Mouse (Mus musculus): ENCODE measurements around the gene Gm20388. TPM values are rescaled to one million over a fixed set of nuclear protein-coding genes. Genes with fewer than 3 reads are reported as not detected.

The Gm20388 gene
- polyA plus RNA-seq, 1 experiment from 2014 or later: not detected

- H3K9me3 ChIP-seq (ENCODE audit: control insufficient read depth): no peaks in the 10 kb centered on the region
- WGBS: 74% methylated on average over 8 of the region's 8 CpGs
- ATAC-seq: no peak
- no peaks in the 10 kb centered on the region for H3K4me1 ChIP-seq (replicated peaks; ENCODE audit: control insufficient read depth, insufficient read depth, low read length)
- TF ChIP-seq CTCF (IDR thresholded peaks at IDR 0.05; ENCODE audit: low read depth): no peak
- H3K4me3 ChIP-seq (ENCODE audit: low read depth, low read length): no peak overlapping the region
- no peaks in the 10 kb centered on the region for H3K27me3 ChIP-seq (replicated peaks; ENCODE audit: control insufficient read depth, insufficient read depth, low read length)
- no peak overlapping the region for H3K27ac ChIP-seq (ENCODE audit: low read depth, low read length)
- H3K36me3 ChIP-seq (ENCODE audit: control insufficient read depth, insufficient read depth): no peaks in the 10 kb centered on the region
- H3K4me2 ChIP-seq (replicated peaks; ENCODE audit: low read depth): no peak overlapping the region
- no peak overlapping the region for H3K9ac ChIP-seq (ENCODE audit: low read depth, low read length)
These were observed 2010.9 kb downstream of the Gm20388 start for GRCm38 (mm10) chr8:121921582-121921981.

DNA sequence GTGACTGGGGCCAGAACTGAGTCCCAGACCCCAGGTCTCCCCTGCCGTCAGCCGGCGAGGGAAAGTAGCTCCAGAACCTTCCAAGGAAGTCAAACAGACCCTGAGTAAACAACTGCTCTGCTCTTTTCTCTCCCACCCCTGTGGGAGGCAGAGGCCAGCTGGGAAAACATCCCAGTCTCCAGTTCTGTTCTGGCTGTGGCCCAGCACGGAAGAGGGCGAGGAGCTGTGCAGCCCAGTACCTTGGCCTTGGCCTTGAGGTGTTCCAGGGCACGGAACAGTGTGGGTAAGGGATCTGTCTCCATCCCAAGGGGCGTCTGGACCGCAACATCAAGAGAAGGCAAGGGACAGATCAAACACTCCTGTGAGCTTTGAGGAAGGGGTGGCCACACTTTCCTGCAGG is 2011.5 kb downstream of the Gm20388 start:
- TF ChIP-seq CTCF (IDR thresholded peaks at IDR 0.05; ENCODE audit: low read depth): no peak
- Histone ChIP-seq H3K36me3 (ENCODE audit: control insufficient read depth, insufficient read depth) (no peaks in the 10 kb centered on the region), H3K9ac (ENCODE audit: low read depth, low read length) (no peak overlapping the region), H3K9me3 (ENCODE audit: control insufficient read depth) (no peaks in the 10 kb centered on the region), H3K4me3 (ENCODE audit: low read depth, low read length) (no peak overlapping the region), H3K4me2 (replicated peaks; ENCODE audit: low read depth) (peak overlapping the region; percentile 18; the same call in 1 of the 2 replicates), H3K4me1 (replicated peaks; ENCODE audit: control insufficient read depth, insufficient read depth, low read length) (no peaks in the 10 kb centered on the region), H3K27ac (ENCODE audit: low read depth, low read length) (no peak overlapping the region), H3K27me3 (replicated peaks; ENCODE audit: control insufficient read depth, insufficient read depth, low read length) (no peaks in the 10 kb centered on the region)
- ATAC-seq: no peak
- 30% methylated on average over 8 of the region's 8 CpGs for WGBS

DNA sequence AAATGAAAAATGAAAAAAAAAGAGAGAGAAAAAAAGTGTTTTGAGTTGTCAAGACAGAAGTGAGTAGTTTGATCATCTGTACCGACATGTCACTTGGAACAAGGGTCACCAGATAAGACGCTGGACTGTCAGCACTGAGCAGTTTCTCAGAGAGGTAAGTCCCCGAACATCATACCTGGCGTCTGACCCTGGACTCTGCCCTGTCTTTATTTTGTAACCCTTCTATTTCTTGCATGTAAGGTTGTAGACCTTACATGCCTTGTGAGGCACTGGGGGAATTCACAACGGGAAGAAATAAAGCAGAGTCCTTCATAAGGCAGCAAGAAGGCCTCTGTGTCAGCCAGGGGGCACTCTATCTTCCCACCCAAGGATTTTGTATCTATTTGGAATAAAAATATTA is 2014.0 kb downstream of the Gm20388 start:
- Histone ChIP-seq H3K9me3 (ENCODE audit: control insufficient read depth) (no peaks in the 10 kb centered on the region), H3K36me3 (ENCODE audit: control insufficient read depth, insufficient read depth) (no peaks in the 10 kb centered on the region), H3K9ac (ENCODE audit: low read depth, low read length) (no peak overlapping the region), H3K4me1 (replicated peaks; ENCODE audit: control insufficient read depth, insufficient read depth, low read length) (no peaks in the 10 kb centered on the region), H3K27me3 (replicated peaks; ENCODE audit: control insufficient read depth, insufficient read depth, low read length) (no peaks in the 10 kb centered on the region), H3K4me2 (replicated peaks; ENCODE audit: low read depth) (no peak overlapping the region), H3K27ac (ENCODE audit: low read depth, low read length) (no peak overlapping the region), H3K4me3 (ENCODE audit: low read depth, low read length) (no peak overlapping the region)
- no peak for TF ChIP-seq CTCF (IDR thresholded peaks at IDR 0.05; ENCODE audit: low read depth)
- ATAC-seq: peak; percentile 71
- 52% methylated on average over 5 of the region's 5 CpGs for WGBS

DNA sequence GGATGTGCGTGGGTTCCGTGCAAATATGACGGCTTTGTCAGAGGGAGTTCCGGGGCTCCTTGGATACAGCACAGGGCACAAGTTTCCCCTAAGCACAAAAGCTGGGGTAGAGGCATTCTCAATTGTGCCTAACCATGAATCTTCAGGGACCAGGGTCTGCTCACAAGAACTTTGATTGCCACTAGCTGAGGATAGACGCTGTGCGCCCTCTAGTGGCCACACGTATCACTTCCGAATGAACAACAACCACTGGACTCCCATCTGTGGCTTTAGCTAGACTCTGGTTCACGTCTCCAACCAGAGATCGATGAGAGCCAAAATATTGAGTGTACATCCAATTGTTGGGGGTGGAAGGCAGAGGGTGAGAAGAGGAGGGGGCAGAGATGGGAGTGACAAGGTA is 2015.0 kb downstream of the Gm20388 start:
- WGBS: 32% methylated on average over 10 of the region's 10 CpGs
- no peak for ATAC-seq

GRCm38 (mm10) chr8:121926266-121926665 is 2015.6 kb downstream of the Gm20388 start:
- TF ChIP-seq CTCF (IDR thresholded peaks at IDR 0.05; ENCODE audit: low read depth): no peak
- no peaks in the 10 kb centered on the region for H3K4me1 ChIP-seq (replicated peaks; ENCODE audit: control insufficient read depth, insufficient read depth, low read length)
- WGBS: 56% methylated on average over 8 of the region's 8 CpGs

More for the DNA sequence above, 2015.0 kb downstream of the Gm20388 start:
- TF ChIP-seq CTCF (IDR thresholded peaks at IDR 0.05; ENCODE audit: low read depth): peak; percentile 96
- Histone ChIP-seq H3K9ac (ENCODE audit: low read depth, low read length) (no peak overlapping the region), H3K27ac (ENCODE audit: low read depth, low read length) (no peak overlapping the region), H3K4me3 (ENCODE audit: low read depth, low read length) (no peak overlapping the region), H3K4me2 (replicated peaks; ENCODE audit: low read depth) (no peak overlapping the region), H3K9me3 (ENCODE audit: control insufficient read depth) (no peaks in the 10 kb centered on the region), H3K27me3 (replicated peaks; ENCODE audit: control insufficient read depth, insufficient read depth, low read length) (no peaks in the 10 kb centered on the region), H3K36me3 (ENCODE audit: control insufficient read depth, insufficient read depth) (no peaks in the 10 kb centered on the region), H3K4me1 (replicated peaks; ENCODE audit: control insufficient read depth, insufficient read depth, low read length) (no peaks in the 10 kb centered on the region)

DNA sequence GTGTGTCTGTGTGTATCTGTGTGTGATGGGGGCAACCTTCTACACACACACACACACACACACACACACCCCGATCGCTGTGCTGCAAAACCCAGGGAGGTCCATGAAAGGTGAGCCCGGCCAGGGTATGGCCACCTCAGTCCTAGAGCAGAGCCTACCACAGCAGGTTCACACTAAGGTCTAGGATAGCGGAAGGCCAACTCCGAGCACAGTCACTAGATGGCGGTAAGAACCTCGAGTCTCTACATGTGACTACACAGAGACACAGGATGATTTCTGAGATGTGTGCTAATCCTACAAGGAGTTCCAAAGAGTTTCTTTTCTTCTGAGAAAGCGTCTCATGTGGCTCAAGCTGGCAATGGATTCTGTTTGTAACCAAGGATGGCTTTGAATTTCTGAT is 2016.7 kb downstream of the Gm20388 start:
- Histone ChIP-seq H3K4me2 (replicated peaks; ENCODE audit: low read depth) (no peak overlapping the region), H3K9me3 (ENCODE audit: control insufficient read depth) (no peaks in the 10 kb centered on the region), H3K4me1 (replicated peaks; ENCODE audit: control insufficient read depth, insufficient read depth, low read length) (no peaks in the 10 kb centered on the region), H3K4me3 (ENCODE audit: low read depth, low read length) (no peak overlapping the region), H3K27me3 (replicated peaks; ENCODE audit: control insufficient read depth, insufficient read depth, low read length) (no peaks in the 10 kb centered on the region), H3K27ac (ENCODE audit: low read depth, low read length) (no peak overlapping the region), H3K9ac (ENCODE audit: low read depth, low read length) (no peak overlapping the region), H3K36me3 (ENCODE audit: control insufficient read depth, insufficient read depth) (no peaks in the 10 kb centered on the region)
- no peak for ATAC-seq
- WGBS: 45% methylated on average over 8 of the region's 8 CpGs
- peak; percentile 78 for TF ChIP-seq CTCF (IDR thresholded peaks at IDR 0.05; ENCODE audit: low read depth)

More at GRCm38 (mm10) chr8:121926266-121926665, 2015.6 kb downstream of the Gm20388 start:
- Histone ChIP-seq H3K4me2 (replicated peaks; ENCODE audit: low read depth) (no peak overlapping the region), H3K9ac (ENCODE audit: low read depth, low read length) (no peak overlapping the region), H3K27me3 (replicated peaks; ENCODE audit: control insufficient read depth, insufficient read depth, low read length) (no peaks in the 10 kb centered on the region), H3K9me3 (ENCODE audit: control insufficient read depth) (no peaks in the 10 kb centered on the region), H3K36me3 (ENCODE audit: control insufficient read depth, insufficient read depth) (no peaks in the 10 kb centered on the region), H3K27ac (ENCODE audit: low read depth, low read length) (no peak overlapping the region), H3K4me3 (ENCODE audit: low read depth, low read length) (no peak overlapping the region)
- no peak for ATAC-seq

- WGBS: 80% methylated on average over 4 of the region's 4 CpGs
- TF ChIP-seq CTCF (IDR thresholded peaks at IDR 0.05; ENCODE audit: low read depth): no peak
- Histone ChIP-seq H3K4me2 (replicated peaks; ENCODE audit: low read depth) (no peak overlapping the region), H3K27ac (ENCODE audit: low read depth, low read length) (no peak overlapping the region), H3K9me3 (ENCODE audit: control insufficient read depth) (no peaks in the 10 kb centered on the region), H3K27me3 (replicated peaks; ENCODE audit: control insufficient read depth, insufficient read depth, low read length) (no peaks in the 10 kb centered on the region), H3K36me3 (ENCODE audit: control insufficient read depth, insufficient read depth) (no peaks in the 10 kb centered on the region), H3K4me1 (replicated peaks; ENCODE audit: control insufficient read depth, insufficient read depth, low read length) (no peaks in the 10 kb centered on the region), H3K9ac (ENCODE audit: low read depth, low read length) (no peak overlapping the region), H3K4me3 (ENCODE audit: low read depth, low read length) (no peak overlapping the region)
- no peak for ATAC-seq
These were observed 2019.4 kb downstream of the Gm20388 start for GRCm38 (mm10) chr8:121930047-121930446.
